Mouse (Mus musculus) limb, embryonic 14.5 days (tissue): Measurements from ENCODE around the gene Helz2. TPM values are rescaled to one million over a fixed set of nuclear protein-coding genes. Genes with fewer than 3 reads are reported as not detected.
A peak's percentile ranks its signal among the peaks of the same experiment; 100 is the strongest.

ENCODE experiments used
- ATAC-seq: fragments of 200-750 bp; cut with Nextera tagmentation; 2 replicates; pipeline ENCODE4 v1.8.0; 2017; ENCODE audit warnings: low read depth, moderate number of reproducible peaks, moderate TSS enrichment; ENCODE audit not compliant: low FRiP score
- DNase-seq: peaks from one replicate; pipeline ENCODE4 v3.0.0-alpha.2; 2015; ENCODE audit warnings: low spot score
- H3K27ac ChIP-seq: fragments of 300-500 bp; sonication (generic); replicated peaks from 2 replicates; pipeline ENCODE4 v1.5.1; 2014; ENCODE audit warnings: low read depth, mild to moderate bottlenecking, low read length, moderate library complexity, mixed read lengths
- H3K27me3 ChIP-seq: fragments of 300-500 bp; sonication (generic); 2 replicates; pipeline ENCODE4 v1.6.1; 2014; ENCODE audit warnings: low read length, mixed read lengths; ENCODE audit not compliant: control insufficient read depth, insufficient read depth
- H3K36me3 ChIP-seq: fragments of 300-500 bp; sonication (generic); 2 replicates; pipeline ENCODE4 v1.6.1; 2014; ENCODE audit warnings: mild to moderate bottlenecking, low read length, moderate library complexity, mixed read lengths; ENCODE audit not compliant: control insufficient read depth, insufficient read depth
- H3K4me1 ChIP-seq: fragments of 300-500 bp; sonication (generic); 2 replicates; pipeline ENCODE4 v1.6.1; 2014; ENCODE audit warnings: antibody characterized with exemption, low read length, mixed read lengths; ENCODE audit not compliant: control insufficient read depth, insufficient read depth
- H3K4me2 ChIP-seq: fragments of 300-500 bp; sonication (generic); replicated peaks from 2 replicates; pipeline ENCODE4 v1.6.1; 2014; ENCODE audit warnings: low read depth, mild to moderate bottlenecking, low read length, moderate library complexity; ENCODE audit not compliant: severe bottlenecking
- H3K4me3 ChIP-seq: fragments of 300-500 bp; sonication (generic); replicated peaks from 2 replicates; pipeline ENCODE4 v1.5.1; 2014; ENCODE audit warnings: low read length
- H3K9ac ChIP-seq: fragments of 300-500 bp; sonication (generic); 2 replicates; pipeline ENCODE4 v1.6.1; 2014; ENCODE audit warnings: mild to moderate bottlenecking, low read depth, low read length, moderate library complexity; ENCODE audit not compliant: severe bottlenecking
- H3K9me3 ChIP-seq: fragments of 300-500 bp; sonication (generic); 2 replicates; pipeline ENCODE4 v1.6.1; 2016; ENCODE audit warnings: low read length; ENCODE audit not compliant: control insufficient read depth
- POLR2A ChIP-seq: fragments of 200-500 bp; IDR thresholded peaks from 2 replicates; pipeline ENCODE4 v1.8.0; 2012; ENCODE audit warnings: inconsistent platforms, mild to moderate bottlenecking, moderate library complexity, borderline replicate concordance; ENCODE audit not compliant: insufficient read depth, insufficient read length; ENCODE audit errors: extremely low read depth
- whole genome bisulfite sequencing: fragments of 180-500 bp; shearing (Covaris S2); extraction: QIAGEN DNeasy Blood & Tissue Kit; methylation state at CpG from one replicate; pipeline ENCODE4 v1.1.7; 2014; 5-methylcytosine and 5-hydroxymethylcytosine counted together
- polyA plus RNA-seq, 2 experiments: library from polyadenylated mRNA; depleted of rRNA in 1 of 2; stranded (reverse) in 1 of 2; unstranded in 1 of 2; fragments of >200 nt; fragmentation: Nextera tagmentation in 1 of 2; extraction: Ambion mirVana in 1 of 2; gene quantifications; 2 replicates each; pipeline versions ENCODE4 v1.2.1 to v1.2.3; 2012 to 2014

The Helz2 gene
- polyA plus RNA-seq, 2 experiments: 1.5 to 6.4 TPM

GRCm38 (mm10) chr2:181219538-181220216 is 22.1 kb downstream of the Helz2 start, which contains the start of gene Fndc11:
Fndc11 (plus strand) TSS chr2:181220013.
- Histone ChIP-seq H3K4me1 (peaks cover 16% of the 10 kb centered on the region), H3K4me2 (peak within 1 kb of the TSS; percentile 59), H3K27me3 (no peaks in the 10 kb centered on the region), H3K4me3 (peak within 1 kb of the TSS; percentile 28), H3K9me3 (no peaks in the 10 kb centered on the region), H3K36me3 (no peaks in the 10 kb centered on the region), H3K27ac (peak within 1 kb of the TSS; percentile 48), H3K9ac (peak within 1 kb of the TSS; percentile 36; the same call in 1 of the 2 replicates)
- TF ChIP-seq POLR2A: 0 out of 2 replicates have a peak, but pooled peaks have one; percentile 20
- WGBS: under 1% methylated on average over 25 of the region's 25 CpGs
- DNase-seq: peak; percentile 84
- ATAC-seq: peak; percentile 93

- H3K9ac ChIP-seq: no peak overlapping the region
- peaks cover under 1% of the 10 kb centered on the region; the same call in 1 of the 2 replicates for H3K27me3 ChIP-seq
- H3K4me3 ChIP-seq: no peak overlapping the region
- H3K4me2 ChIP-seq: no peak overlapping the region
- peak overlapping the region; percentile 40 for H3K27ac ChIP-seq
- WGBS: 50% methylated on average over 5 of the region's 5 CpGs
- no peak for TF ChIP-seq POLR2A
- no peaks in the 10 kb centered on the region for H3K36me3 ChIP-seq
- H3K4me1 ChIP-seq: peaks cover 16% of the 10 kb centered on the region
- DNase-seq (no peak), ATAC-seq (no peak)
- H3K9me3 ChIP-seq: no peaks in the 10 kb centered on the region
Observed at GRCm38 (mm10) chr2:181218881-181219485, 22.8 kb downstream of the Helz2 start.

GRCm38 (mm10) chr2:181216037-181216436 is 25.8 kb downstream of the Helz2 start:
- 87% methylated on average over 6 of the region's 6 CpGs for WGBS
- Histone ChIP-seq H3K4me2 (no peak overlapping the region), H3K4me3 (no peak overlapping the region), H3K9me3 (no peaks in the 10 kb centered on the region), H3K4me1 (peaks cover 16% of the 10 kb centered on the region), H3K9ac (no peak overlapping the region), H3K27me3 (peaks cover 30% of the 10 kb centered on the region), H3K36me3 (no peaks in the 10 kb centered on the region), H3K27ac (no peak overlapping the region)
- DNase-seq (no peak), ATAC-seq (no peak)
- no peak for TF ChIP-seq POLR2A

GRCm38 (mm10) chr2:181213021-181213445 is 28.8 kb downstream of the Helz2 start, which contains the start of gene Srms:
Srms (minus strand) TSS chr2:181213185.
- DNase-seq (peak; percentile 14), ATAC-seq (peak; percentile 44; the same call in 1 of the 2 replicates)
- peaks cover 31% of the 10 kb centered on the region for H3K27me3 ChIP-seq
- H3K4me1 ChIP-seq: no peaks in the 10 kb centered on the region
- WGBS: 1% methylated on average over 17 of the region's 17 CpGs
- 0 out of 2 replicates have a peak within 1 kb of the TSS, but pooled peaks have one; percentile 25 for H3K9ac ChIP-seq
- peak within 1 kb of the TSS; percentile 47 for H3K4me2 ChIP-seq
- no peaks in the 10 kb centered on the region for H3K36me3 ChIP-seq
- H3K4me3 ChIP-seq: peak within 1 kb of the TSS; percentile 25
- H3K27ac ChIP-seq: no peak within 1 kb of the TSS
- H3K9me3 ChIP-seq: no peaks in the 10 kb centered on the region
- TF ChIP-seq POLR2A: no peak

GRCm38 (mm10) chr2:181212389-181213020 is 29.3 kb downstream of the Helz2 start:
- TF ChIP-seq POLR2A: no peak
- WGBS: 4% methylated on average over 33 of the region's 34 CpGs
- DNase-seq: no peak
- no peak for ATAC-seq
- Histone ChIP-seq H3K27me3 (peaks cover 31% of the 10 kb centered on the region), H3K36me3 (no peaks in the 10 kb centered on the region), H3K9ac (0 out of 2 replicates have a peak overlapping the region, but pooled peaks have one; percentile 25), H3K27ac (no peak overlapping the region), H3K4me2 (peak overlapping the region; percentile 47), H3K4me3 (peak overlapping the region; percentile 25), H3K4me1 (no peaks in the 10 kb centered on the region), H3K9me3 (no peaks in the 10 kb centered on the region)
